Mouse (Mus musculus): ENCODE measurements around the gene Slc20a1.

DNA sequence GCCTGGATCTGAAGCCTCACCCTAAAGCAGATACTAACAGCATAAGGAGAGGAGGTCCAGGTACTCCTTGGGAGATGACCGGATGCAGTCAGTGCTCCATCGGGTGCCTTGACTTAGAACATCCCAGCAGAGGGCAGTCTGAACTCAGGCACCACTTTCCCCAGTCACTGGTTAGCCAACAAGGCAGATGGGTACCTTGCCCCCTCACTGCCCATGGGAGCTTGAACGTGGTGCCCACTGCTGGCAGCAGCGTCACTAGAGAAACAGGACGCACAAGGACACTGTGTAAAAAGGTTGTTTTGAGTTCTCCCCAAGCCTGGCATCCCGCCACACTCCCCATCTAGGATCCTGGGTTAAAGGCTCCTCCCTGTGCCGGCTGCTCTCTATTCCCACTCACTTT lies 24.1 kb upstream of the Slc20a1 start:
- no peak for TF ChIP-seq POLR2A (IDR thresholded peaks at IDR 0.05; ENCODE audit: insufficient read depth, low read depth, low read length)
- peak; percentile 86 for TF ChIP-seq CTCF (IDR thresholded peaks at IDR 0.05)
- peak; percentile 87; the same call in 1 of the 2 replicates for TF ChIP-seq EP300 (IDR thresholded peaks at IDR 0.05; ENCODE audit: insufficient read depth, low read depth, low read length)
